Mouse (Mus musculus) macrophage (primary cell): Measurements from ENCODE around the gene Oas1a. TPM values are rescaled to one million over a fixed set of nuclear protein-coding genes. Genes with fewer than 3 reads are reported as not detected.

ENCODE experiments used
- polyA plus RNA-seq: library from polyadenylated mRNA; stranded (reverse); fragments of 250-400 nt; gene quantifications from 3 replicates; pipeline ENCODE4 v1.2.4, GENCODE M21; 2018; ENCODE audit warnings: inconsistent platforms

Gene Oas1a
- polyA plus RNA-seq, 1 experiment from 2014 or later = 69.3 TPM

Other genes starting within 250 kb of the Oas1a start
- gene Dtx1, start 195.6 kb downstream of the Oas1a start, polyA plus RNA-seq = 0.24 TPM in 1 of 3 replicates, not detected in the others
- gene Oas2, start 157.7 kb downstream of the Oas1a start, polyA plus RNA-seq = 26.5 to 90.9 TPM (median 28.2 TPM) in 3 replicates
- 41.1 to 153 TPM (median 78.6 TPM) in 3 replicates for gene Oas3, start 129.9 kb downstream of the Oas1a start, polyA plus RNA-seq
- not detected in 3 replicates for gene Oas1e, start 112.0 kb downstream of the Oas1a start, polyA plus RNA-seq
- 3.1 to 7.0 TPM (median 4.3 TPM) in 3 replicates for gene Oas1c, start 95.0 kb downstream of the Oas1a start, polyA plus RNA-seq
- gene Oas1f, start 60.2 kb downstream of the Oas1a start, polyA plus RNA-seq = not detected in 3 replicates
- gene Oas1h, start 46.1 kb downstream of the Oas1a start, polyA plus RNA-seq = not detected in 3 replicates
- gene Oas1g, start 19.9 kb downstream of the Oas1a start, polyA plus RNA-seq = 28.9 to 92.9 TPM (median 65.8 TPM) in 3 replicates
- not detected in 3 replicates for gene Oas1d, start 7.0 kb upstream of the Oas1a start, polyA plus RNA-seq
- not detected in 3 replicates for gene Rph3a, start 102.6 kb upstream of the Oas1a start, polyA plus RNA-seq